Mouse (Mus musculus): ENCODE data around the gene Dync1i1.

Gene Dync1i1

GRCm38 (mm10) chr6:6067201-6067600, 341.8 kb downstream of the Dync1i1 start:
- no peak for DNase-seq (ENCODE audit: low read depth)

DNA sequence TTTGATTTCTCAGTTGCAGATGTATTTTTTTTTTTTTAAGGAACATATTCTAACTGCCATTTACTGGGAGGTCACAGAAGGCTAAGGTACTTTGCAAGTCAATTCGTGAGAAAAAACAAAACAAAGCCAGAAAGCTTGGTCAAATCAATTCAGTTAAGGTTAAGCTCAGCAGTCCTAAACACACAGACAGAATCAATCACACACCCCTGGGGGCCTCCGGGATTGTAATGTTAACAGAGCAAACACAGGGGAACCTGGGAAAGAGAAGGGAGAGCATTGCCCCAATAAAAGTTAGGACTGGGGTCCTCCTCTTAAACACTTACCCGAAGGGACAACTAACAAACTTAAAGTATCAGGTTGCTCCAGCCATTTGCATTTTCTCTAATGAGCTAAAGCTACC, 344.6 kb downstream of the Dync1i1 start:
- DNase-seq (ENCODE audit: low read depth), result no peak

DNA sequence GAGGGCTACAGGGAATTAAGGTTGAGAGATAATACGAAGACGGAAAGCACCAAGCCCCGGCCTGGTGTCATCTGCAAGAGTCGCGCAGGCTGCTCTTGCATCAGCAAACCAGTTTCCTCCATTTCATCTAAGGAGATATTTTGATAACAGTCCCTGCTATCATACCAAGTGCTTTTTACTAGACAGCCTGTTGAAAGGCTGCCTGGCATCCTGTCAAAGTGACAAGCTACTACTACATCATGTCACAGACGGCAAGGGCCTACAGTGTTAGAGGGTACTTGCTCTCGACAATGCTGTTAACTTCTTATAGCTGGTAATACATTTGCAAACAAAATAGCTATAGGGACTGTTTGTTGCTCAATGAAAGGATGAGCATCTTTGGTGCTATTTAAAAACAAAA, 345.6 kb downstream of the Dync1i1 start:
- DNase-seq (ENCODE audit: low read depth), result no peak

DNA sequence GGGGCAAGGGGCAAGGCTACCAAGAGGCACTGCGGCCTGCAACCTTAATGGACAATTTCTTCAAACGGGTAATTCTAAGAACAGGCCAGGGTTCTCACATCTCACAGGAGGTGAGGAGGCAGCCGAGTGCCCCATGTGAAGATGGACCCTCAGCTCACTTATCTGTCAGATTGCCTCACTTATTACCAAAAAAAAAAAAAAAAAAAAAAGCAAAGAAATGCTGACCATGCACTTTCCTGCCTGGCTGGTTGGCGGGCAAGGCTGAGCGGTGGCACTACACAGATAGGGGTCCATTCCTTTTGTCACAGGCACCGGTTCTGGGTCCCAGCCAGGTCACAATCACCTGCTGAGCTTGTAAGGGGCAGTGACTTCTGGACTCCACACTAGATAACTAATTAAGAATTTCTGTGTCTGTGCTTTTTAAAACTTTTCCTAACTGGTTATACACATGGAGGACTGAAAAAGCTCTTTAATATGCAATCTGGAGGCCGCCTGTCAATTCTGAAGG, 350.6 kb downstream of the Dync1i1 start:
- no peak for DNase-seq (ENCODE audit: low read depth)

- DNase-seq (ENCODE audit: low read depth), result no peak
Observed at GRCm38 (mm10) chr6:6077234-6077633, 351.8 kb downstream of the Dync1i1 start.
